Mouse (Mus musculus) midbrain, embryonic 12.5 days (tissue): ENCODE data around the gene Exoc1. TPM values are rescaled to one million over a fixed set of nuclear protein-coding genes. Genes with fewer than 3 reads are reported as not detected.

Experiments used
- ATAC-seq: fragments of 200-750 bp; cut with Nextera tagmentation; 2 replicates; pipeline ENCODE4 v1.8.0; 2017; ENCODE audit warnings: low read depth, moderate TSS enrichment, moderate library complexity; ENCODE audit not compliant: low FRiP score
- H3K27ac ChIP-seq: fragments of 300-500 bp; sonication (generic); replicated peaks from 2 replicates; pipeline ENCODE4 v1.5.1; 2016; ENCODE audit warnings: mild to moderate bottlenecking
- H3K27me3 ChIP-seq: fragments of 300-500 bp; sonication (generic); 2 replicates; pipeline ENCODE4 v1.6.1; 2016; ENCODE audit warnings: mild to moderate bottlenecking
- H3K36me3 ChIP-seq: fragments of 300-500 bp; sonication (generic); 2 replicates; pipeline ENCODE4 v1.6.1; 2016
- H3K4me1 ChIP-seq: fragments of 300-500 bp; sonication (generic); 2 replicates; pipeline ENCODE4 v1.6.1; 2016
- H3K4me2 ChIP-seq: fragments of 300-500 bp; sonication (generic); replicated peaks from 2 replicates; pipeline ENCODE4 v1.6.1; 2016; ENCODE audit warnings: mild to moderate bottlenecking, moderate library complexity
- H3K4me3 ChIP-seq: fragments of 300-500 bp; sonication (generic); 2 replicates; pipeline ENCODE4 v1.5.1; 2016; ENCODE audit warnings: mild to moderate bottlenecking
- H3K9ac ChIP-seq: fragments of 300-500 bp; sonication (generic); replicated peaks from 2 replicates; pipeline ENCODE4 v1.6.1; 2016; ENCODE audit warnings: mild to moderate bottlenecking, moderate library complexity
- H3K9me3 ChIP-seq: fragments of 300-500 bp; sonication (generic); 2 replicates; pipeline ENCODE4 v1.6.1; 2016; ENCODE audit warnings: mild to moderate bottlenecking
- WGBS: fragments of 180-500 bp; shearing (Covaris S2); methylation state at CpG from one replicate; pipeline ENCODE4 v1.1.7; 2016; 5-methylcytosine and 5-hydroxymethylcytosine counted together
- polyA plus RNA-seq: library from polyadenylated mRNA; unstranded; fragments of >200 nt; fragmentation: Nextera tagmentation; extraction: Ambion mirVana; gene quantifications from 2 replicates; pipeline ENCODE4 v1.2.1, GENCODE M21; 2016

The Exoc1 gene
- polyA plus RNA-seq, 1 experiment from 2014 or later, result 57.6 TPM

GRCm38 (mm10) chr5:76615276-76615675 is 86.2 kb downstream of the Exoc1 start:
- peaks cover 85% of the 10 kb centered on the region for H3K36me3 ChIP-seq
- H3K4me2 ChIP-seq, result no peak overlapping the region
- no peaks in the 10 kb centered on the region for H3K27me3 ChIP-seq
- no peak overlapping the region for H3K9ac ChIP-seq
- no peaks in the 10 kb centered on the region for H3K9me3 ChIP-seq
- H3K4me1 ChIP-seq, result no peaks in the 10 kb centered on the region
- ATAC-seq, result no peak
- 94% methylated on average over 8 of the region's 8 CpGs for WGBS
- H3K27ac ChIP-seq, result no peak overlapping the region
- H3K4me3 ChIP-seq, result no peak overlapping the region

GRCm38 (mm10) chr5:76616196-76616747 is 87.2 kb downstream of the Exoc1 start:
- Histone ChIP-seq H3K4me1 (no peaks in the 10 kb centered on the region), H3K4me3 (no peak overlapping the region), H3K4me2 (no peak overlapping the region), H3K27ac (no peak overlapping the region), H3K36me3 (peaks cover 78% of the 10 kb centered on the region), H3K9ac (no peak overlapping the region), H3K9me3 (no peaks in the 10 kb centered on the region), H3K27me3 (no peaks in the 10 kb centered on the region)
- 91% methylated on average over 2 of the region's 2 CpGs for WGBS
- no peak for ATAC-seq

GRCm38 (mm10) chr5:76618750-76619149 is 89.6 kb downstream of the Exoc1 start:
- 89% methylated on average over 7 of the region's 7 CpGs for WGBS
- no peaks in the 10 kb centered on the region for H3K9me3 ChIP-seq
- H3K27ac ChIP-seq, result no peak overlapping the region
- ATAC-seq, result no peak
- no peaks in the 10 kb centered on the region for H3K27me3 ChIP-seq
- H3K4me1 ChIP-seq, result no peaks in the 10 kb centered on the region
- H3K4me3 ChIP-seq, result no peak overlapping the region
- no peak overlapping the region for H3K4me2 ChIP-seq
- H3K9ac ChIP-seq, result no peak overlapping the region
- H3K36me3 ChIP-seq, result peaks cover 76% of the 10 kb centered on the region

Other genes with a start within 250 kb of the Exoc1 start
- 14.7 and 15.3 TPM in 2 replicates for gene Clock, start 224.5 kb upstream of the Exoc1 start, polyA plus RNA-seq
- not detected in 2 replicates for gene Pdcl2, start 198.2 kb upstream of the Exoc1 start, polyA plus RNA-seq
- gene Nmu, start 165.5 kb upstream of the Exoc1 start, polyA plus RNA-seq, result not detected in 2 replicates
- not detected in 2 replicates for gene Gm7271, start 45.3 kb upstream of the Exoc1 start, polyA plus RNA-seq
- 8.0 and 8.7 TPM in 2 replicates for gene Cep135, start 59.4 kb downstream of the Exoc1 start, polyA plus RNA-seq
- gene C530008M17Rik, start 127.2 kb downstream of the Exoc1 start, polyA plus RNA-seq, result 74.1 and 79.0 TPM in 2 replicates